Mouse (Mus musculus) stomach, postnatal 0 days (tissue): ENCODE measurements around the gene Dok1. TPM values are rescaled to one million over a fixed set of nuclear protein-coding genes. Genes with fewer than 3 reads are reported as not detected.
A peak's percentile ranks its signal among the peaks of the same experiment; 100 is the strongest.

ENCODE experiments used
- ATAC-seq: fragments of 200-750 bp; cut with Nextera tagmentation; 2 replicates; pipeline ENCODE4 v1.8.0; 2017; ENCODE audit not compliant: low FRiP score, low TSS enrichment
- DNase-seq: peaks from one replicate; pipeline ENCODE4 v3.0.0-alpha.2; 2016; ENCODE audit warnings: low spot score
- H3K27ac ChIP-seq: fragments of 300-500 bp; sonication (generic); replicated peaks from 2 replicates; pipeline ENCODE4 v1.5.1; 2014; ENCODE audit warnings: mild to moderate bottlenecking, control low read depth
- H3K27me3 ChIP-seq: fragments of 300-500 bp; sonication (generic); 2 replicates; pipeline ENCODE4 v1.6.1; 2014; ENCODE audit warnings: low read length; ENCODE audit not compliant: control insufficient read depth, insufficient read depth
- H3K36me3 ChIP-seq: fragments of 300-500 bp; sonication (generic); 2 replicates; pipeline ENCODE4 v1.6.1; 2014; ENCODE audit warnings: low read length, mixed read lengths; ENCODE audit not compliant: control insufficient read depth, insufficient read depth
- H3K4me1 ChIP-seq: fragments of 300-500 bp; sonication (generic); replicated peaks from 2 replicates; pipeline ENCODE4 v1.6.1; 2014; ENCODE audit warnings: antibody characterized with exemption; ENCODE audit not compliant: control insufficient read depth, insufficient read depth
- H3K4me2 ChIP-seq: fragments of 300-500 bp; sonication (generic); replicated peaks from 2 replicates; pipeline ENCODE4 v1.6.1; 2014; ENCODE audit warnings: low read depth, mild to moderate bottlenecking, control low read depth, moderate library complexity
- H3K4me3 ChIP-seq: fragments of 300-500 bp; sonication (generic); 2 replicates; pipeline ENCODE4 v1.5.1; 2014; ENCODE audit warnings: low read depth, low read length, control low read depth
- H3K9ac ChIP-seq: fragments of 300-500 bp; sonication (generic); 2 replicates; pipeline ENCODE4 v1.6.1; 2014; ENCODE audit warnings: mild to moderate bottlenecking, low read length, control low read depth, mixed read lengths
- H3K9me3 ChIP-seq: fragments of 300-500 bp; sonication (generic); 2 replicates; pipeline ENCODE4 v1.6.1; 2016; ENCODE audit warnings: low read length; ENCODE audit not compliant: control insufficient read depth
- CTCF ChIP-seq: IDR thresholded peaks from 2 replicates; pipeline ENCODE4 v1.5.1; 2016; ENCODE audit warnings: antibody characterized with exemption, low read depth, mild to moderate bottlenecking, moderate library complexity
- EP300 ChIP-seq: optimal IDR thresholded peaks from 2 replicates; pipeline ENCODE3; 2016; ENCODE audit warnings: antibody characterized with exemption
- WGBS: fragments of 180-500 bp; shearing (Covaris S2); extraction: QIAGEN DNeasy Blood & Tissue Kit; methylation state at CpG from one replicate; pipeline ENCODE4 v1.1.7; 2014; 5-methylcytosine and 5-hydroxymethylcytosine counted together
- polyA plus RNA-seq: library from polyadenylated mRNA; unstranded; fragments of >200 nt; fragmentation: Nextera tagmentation; extraction: Ambion mirVana; gene quantifications from 2 replicates; pipeline ENCODE4 v1.2.1, GENCODE M21; 2015

Gene Dok1
- polyA plus RNA-seq, 1 experiment from 2014 or later = 8.3 TPM

- peak; percentile 95 for ATAC-seq
- under 1% methylated on average over 58 of the region's 64 CpGs for WGBS
These were observed 21.0 kb upstream of the Dok1 start, which contains the start of gene Aup1 for GRCm38 (mm10) chr6:83054074-83054851. Gene Aup1 (plus strand): TSS chr6:83054521.

DNA sequence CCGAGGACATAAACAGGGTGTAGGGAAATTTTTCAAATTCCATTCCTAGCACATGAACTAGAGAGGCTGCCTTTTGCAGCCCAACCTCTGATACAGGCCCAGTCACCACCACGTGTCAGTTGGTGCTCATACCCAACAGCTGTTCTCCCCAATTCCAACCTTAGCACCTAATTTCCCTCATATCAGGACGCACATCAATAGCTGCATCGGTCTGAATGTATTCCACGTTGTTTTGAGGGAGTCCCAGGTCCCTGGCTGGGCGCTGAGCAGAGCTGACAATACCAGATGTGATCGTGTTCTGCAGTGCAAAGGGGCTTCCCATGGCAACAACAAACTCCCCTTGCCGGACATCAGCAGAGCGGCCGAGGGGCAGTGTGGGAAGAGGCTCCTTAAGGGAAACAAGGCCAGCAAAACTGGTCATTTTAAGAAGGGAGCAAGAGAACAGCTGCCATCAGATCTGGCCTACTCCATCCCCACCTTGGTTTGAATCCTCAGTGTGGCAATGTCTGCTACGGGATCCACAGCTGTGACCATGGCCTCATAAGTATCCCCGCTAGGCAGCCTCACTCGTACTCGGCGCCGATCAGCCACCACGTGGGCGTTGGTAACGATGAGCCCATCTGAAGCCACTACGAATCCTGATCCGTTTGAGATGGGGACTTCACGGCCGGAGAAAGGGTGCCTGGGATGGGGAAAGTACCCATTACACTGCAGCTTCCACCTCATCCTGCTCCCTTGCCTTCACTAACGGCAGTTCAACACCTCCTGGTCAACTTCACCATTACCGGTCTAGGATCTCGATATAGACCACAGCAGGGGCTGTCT is 20.1 kb upstream of the Dok1 start:
- H3K4me3 ChIP-seq = peak overlapping the region; percentile 95
- 3% methylated on average over 26 of the region's 26 CpGs for WGBS
- ATAC-seq (no peak), DNase-seq (peak; percentile 35)
- H3K9me3 ChIP-seq = no peaks in the 10 kb centered on the region
- no peaks in the 10 kb centered on the region for H3K27me3 ChIP-seq
- peaks cover 3% of the 10 kb centered on the region; the same call in 1 of the 2 replicates for H3K4me1 ChIP-seq
- H3K4me2 ChIP-seq = peak overlapping the region; percentile 97
- TF ChIP-seq EP300 (no peak), CTCF (no peak)
- H3K27ac ChIP-seq = peak overlapping the region; percentile 71
- H3K9ac ChIP-seq = peak overlapping the region; percentile 96
- peaks cover 14% of the 10 kb centered on the region for H3K36me3 ChIP-seq

More at GRCm38 (mm10) chr6:83054074-83054851, 21.0 kb upstream of the Dok1 start, which contains the start of gene Aup1:
- Histone ChIP-seq H3K27me3 (no peaks in the 10 kb centered on the region), H3K36me3 (peaks cover 14% of the 10 kb centered on the region), H3K9me3 (no peaks in the 10 kb centered on the region), H3K4me2 (peak within 1 kb of the TSS; percentile 97), H3K4me3 (peak within 1 kb of the TSS; percentile 95), H3K9ac (peak within 1 kb of the TSS; percentile 96), H3K27ac (peak within 1 kb of the TSS; percentile 91), H3K4me1 (peaks cover 3% of the 10 kb centered on the region; the same call in 1 of the 2 replicates)
- peak; percentile 6 for TF ChIP-seq EP300
- no peak for TF ChIP-seq CTCF
- DNase-seq = peak; percentile 99

GRCm38 (mm10) chr6:83049367-83049766 is 16.1 kb upstream of the Dok1 start:
- no peaks in the 10 kb centered on the region for H3K9me3 ChIP-seq
- no peak for TF ChIP-seq EP300
- TF ChIP-seq CTCF = no peak
- H3K9ac ChIP-seq = no peak overlapping the region
- WGBS = 72% methylated on average over 10 of the region's 10 CpGs
- no peak overlapping the region for H3K27ac ChIP-seq
- H3K4me3 ChIP-seq = no peak overlapping the region
- H3K36me3 ChIP-seq = peaks cover 3% of the 10 kb centered on the region; the same call in 1 of the 2 replicates
- H3K27me3 ChIP-seq = no peaks in the 10 kb centered on the region
- ATAC-seq (no peak), DNase-seq (no peak)
- no peak overlapping the region for H3K4me2 ChIP-seq
- 0 out of 2 replicates have a peak, but pooled peaks cover 3% of the 10 kb centered on the region for H3K4me1 ChIP-seq

DNA sequence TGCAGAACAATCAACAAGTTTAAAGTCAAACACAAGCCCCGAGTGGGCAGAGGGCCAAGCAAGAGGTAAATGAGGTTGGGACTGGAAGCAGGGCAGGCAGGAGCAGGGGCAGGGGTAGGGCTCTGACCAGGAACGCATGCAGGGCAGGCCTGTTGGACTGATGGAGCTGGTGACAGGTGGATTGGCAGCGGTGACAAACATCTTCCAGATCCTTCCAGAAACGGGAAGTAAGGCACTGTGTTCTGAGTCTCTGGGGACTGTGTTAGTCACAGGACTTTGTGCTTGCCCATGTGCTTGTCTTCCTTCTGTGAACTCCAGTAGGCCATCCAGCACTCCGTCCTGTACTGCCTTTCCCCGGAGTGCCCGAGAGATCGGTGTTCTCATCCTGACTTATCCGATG is 11.5 kb upstream of the Dok1 start:
- H3K36me3 ChIP-seq = no peaks in the 10 kb centered on the region
- no peaks in the 10 kb centered on the region for H3K4me1 ChIP-seq
- no peak overlapping the region for H3K4me2 ChIP-seq
- H3K9me3 ChIP-seq = no peaks in the 10 kb centered on the region
- no peaks in the 10 kb centered on the region for H3K27me3 ChIP-seq
- no peak overlapping the region for H3K27ac ChIP-seq
- 63% methylated on average over 9 of the region's 9 CpGs for WGBS
- ATAC-seq (no peak), DNase-seq (no peak)
- H3K4me3 ChIP-seq = no peak overlapping the region
- H3K9ac ChIP-seq = no peak overlapping the region
- no peak for TF ChIP-seq EP300

DNA sequence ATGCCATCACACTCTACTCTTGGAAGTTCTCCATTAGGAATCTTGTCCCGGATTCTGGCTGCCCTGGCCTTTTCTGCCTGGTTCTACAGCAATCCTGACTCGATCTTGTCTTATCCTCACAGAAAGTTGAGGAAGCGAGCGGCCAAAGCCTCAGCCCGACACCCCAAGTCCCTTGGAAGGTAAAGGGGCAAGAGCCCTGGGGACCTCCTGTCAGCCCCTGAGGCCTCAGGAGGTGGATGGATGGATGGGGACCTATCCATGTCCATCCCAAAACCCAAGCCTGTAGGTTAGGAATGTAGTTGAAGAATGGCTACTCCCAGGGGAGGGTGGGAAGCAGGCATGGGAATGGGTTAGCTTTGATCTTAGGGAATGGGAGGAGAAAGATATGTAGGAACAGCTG is 10.7 kb upstream of the Dok1 start:
- WGBS = 91% methylated on average over 5 of the region's 5 CpGs
- Histone ChIP-seq H3K4me2 (no peak overlapping the region), H3K4me1 (no peaks in the 10 kb centered on the region), H3K36me3 (no peaks in the 10 kb centered on the region), H3K4me3 (no peak overlapping the region), H3K9ac (no peak overlapping the region), H3K27me3 (no peaks in the 10 kb centered on the region), H3K27ac (no peak overlapping the region), H3K9me3 (no peaks in the 10 kb centered on the region)
- no peak for TF ChIP-seq EP300
- DNase-seq = no peak
- peak; percentile 37; the same call in 1 of the 2 replicates for ATAC-seq
